Mouse (Mus musculus): ENCODE measurements around the gene Fdx1. TPM values are rescaled to one million over a fixed set of nuclear protein-coding genes. Genes with fewer than 3 reads are reported as not detected.

Fdx1 gene
- total and polyA plus RNA-seq, 3 experiments = 41.6 to 69.2 (median 51.1) TPM

- H3K36me3 ChIP-seq (replicated peaks in 1 of 2; ENCODE audit: control insufficient read depth in 1 of 2, insufficient read depth in 1 of 2, low read length in 1 of 2) = peaks cover 0 to 5% of the 10 kb centered on the region in 2 experiments
These were observed 36.7 kb downstream of the Fdx1 start for GRCm38 (mm10) chr9:51926629-51927028.

DNA sequence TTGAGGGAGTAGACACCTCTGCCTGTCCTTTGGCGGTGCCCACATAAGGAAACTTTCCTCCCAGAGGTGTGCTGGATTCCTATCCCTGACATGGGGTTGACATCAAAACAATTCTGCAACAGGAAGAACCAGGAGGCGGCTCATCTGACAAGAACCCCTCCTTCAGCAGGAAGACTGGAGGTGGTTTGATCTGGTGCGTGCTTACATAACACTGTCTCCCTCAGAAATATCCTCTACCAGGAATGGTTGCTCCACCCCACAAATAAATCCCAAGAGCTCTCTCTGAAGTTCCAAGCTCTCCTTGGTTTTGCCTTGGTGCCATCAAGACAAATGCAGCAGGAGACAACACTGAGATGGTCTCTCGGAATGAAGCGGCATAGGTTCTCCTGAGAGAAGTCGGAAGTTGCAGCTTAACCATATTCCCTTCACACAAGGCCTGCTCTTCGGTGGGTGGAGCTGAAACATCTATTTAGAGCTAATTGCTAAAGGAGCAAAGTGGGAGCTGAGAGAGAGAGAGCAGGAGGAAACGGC, 38.7 kb downstream of the Fdx1 start:
- DNase-seq (ENCODE audit: extremely low read depth) = no peak
- H3K36me3 ChIP-seq (replicated peaks in 1 of 2; ENCODE audit: control insufficient read depth in 1 of 2, insufficient read depth in 1 of 2, low read length in 1 of 2) = peaks cover 0 to 5% of the 10 kb centered on the region in 2 experiments
- no peaks in the 10 kb centered on the region for H3K79me2 ChIP-seq (replicated peaks; ENCODE audit: control insufficient read depth, extremely low read depth, insufficient read depth, poor library complexity, severe bottlenecking)
- H3K4me1 ChIP-seq (ENCODE audit: control insufficient read depth in 1 of 2, insufficient read depth in 2 of 2) = peaks cover 11 to 28% of the 10 kb centered on the region in 2 experiments
- no peak overlapping the region for H3K27ac ChIP-seq (ENCODE audit: insufficient read depth, low read depth)
- H3K4me2 ChIP-seq (ENCODE audit: insufficient read depth, low read depth, poor library complexity, severe bottlenecking) = no peak overlapping the region
- no peaks in the 10 kb centered on the region for H3K27me3 ChIP-seq (replicated peaks)
- dilution Hi-C loops (cut with MboI; ENCODE audit: extremely low pct_ligation_motif_present, extremely low pct_unique_long_range_greater_than_20kb, low sequenced_read_pairs) = no loop called here
- no peak overlapping the region for H3K4me3 ChIP-seq (replicated peaks in 1 of 3; ENCODE audit: low read depth in 2 of 3, low read length in 2 of 3, poor library complexity in 1 of 3)
- H3K9ac ChIP-seq (ENCODE audit: insufficient read depth, low read depth) = no peak overlapping the region
- H3K9me3 ChIP-seq (replicated peaks; ENCODE audit: low read length) = no peaks in the 10 kb centered on the region
- TF ChIP-seq PAX5 (IDR thresholded peaks at IDR 0.05; ENCODE audit: low read length) (no peak), POLR2A (IDR thresholded peaks at IDR 0.05; ENCODE audit: low read depth, low read length) (no peak), BHLHE40 (IDR thresholded peaks at IDR 0.05; ENCODE audit: low read depth, low read length) (no peak), POLR2AphosphoS2 (IDR thresholded peaks at IDR 0.05; ENCODE audit: low read depth, low read length) (no peak), IRF4 (IDR thresholded peaks at IDR 0.05; ENCODE audit: low read depth, low read length) (no peak), CHD1 (IDR thresholded peaks at IDR 0.05; ENCODE audit: low read depth, low read length) (no peak), NELFE (IDR thresholded peaks at IDR 0.05; ENCODE audit: low read depth, low read length) (no peak), SMC3 (IDR thresholded peaks at IDR 0.05; ENCODE audit: low read depth, low read length) (no peak), MAX (IDR thresholded peaks at IDR 0.05; ENCODE audit: low read length) (no peak), GABPA (IDR thresholded peaks at IDR 0.05; ENCODE audit: insufficient replicate concordance, low read depth, low read length) (no peak), RCOR1 (conservative IDR thresholded peaks at IDR 0.05; ENCODE audit: low read depth, low read length) (no peak), MAFK (IDR thresholded peaks at IDR 0.05; ENCODE audit: insufficient replicate concordance, low read length) (no peak), SIN3A (IDR thresholded peaks at IDR 0.05; ENCODE audit: low read length) (no peak), MYC (IDR thresholded peaks at IDR 0.05; ENCODE audit: low read depth, low read length) (no peak), MEF2A (IDR thresholded peaks at IDR 0.05; ENCODE audit: borderline replicate concordance, low read depth, low read length) (no peak)
- in situ Hi-C loops (cut with MboI; ENCODE audit: low pct_ligation_motif_present, low pct_unique_long_range_greater_than_20kb, low sequenced_read_pairs) = loop anchor here (25.0 kb wide), 3 partner anchors 137 to 762 kb away; partner anchors contain the start of genes 1810046K07Rik and Gm32742

More at GRCm38 (mm10) chr9:51926629-51927028, 36.7 kb downstream of the Fdx1 start:
- TF ChIP-seq JUN (IDR thresholded peaks at IDR 0.05; ENCODE audit: insufficient read depth, low read depth, low read length) (no peak), CHD2 (IDR thresholded peaks at IDR 0.05; ENCODE audit: low read length) (no peak), CHD1 (IDR thresholded peaks at IDR 0.05; ENCODE audit: low read depth, low read length) (no peak), EP300 (IDR thresholded peaks at IDR 0.05; ENCODE audit: low read length) (no peak), USF1 (IDR thresholded peaks at IDR 0.05; ENCODE audit: low read depth, low read length) (no peak), MXI1 (IDR thresholded peaks at IDR 0.05; ENCODE audit: low read depth, low read length) (no peak), NRF1 (IDR thresholded peaks at IDR 0.05; ENCODE audit: low read depth, low read length) (no peak), ETS1 (conservative IDR thresholded peaks at IDR 0.05; ENCODE audit: low read depth, low read length) (no peak), JUND (conservative IDR thresholded peaks at IDR 0.05; ENCODE audit: low read depth, low read length) (no peak), POLR2AphosphoS2 (IDR thresholded peaks at IDR 0.05; ENCODE audit: low read depth, low read length) (no peak)
- Histone ChIP-seq H3K27me3 (replicated peaks) (no peaks in the 10 kb centered on the region), H3K9me3 (replicated peaks; ENCODE audit: low read length) (no peaks in the 10 kb centered on the region), H3K27ac (ENCODE audit: insufficient read depth, low read depth) (no peak overlapping the region), H3K4me1 (ENCODE audit: control insufficient read depth in 1 of 2, insufficient read depth in 2 of 2) (peaks cover 23 to 45% of the 10 kb centered on the region in 2 experiments), H3K9ac (ENCODE audit: insufficient read depth, low read depth) (no peak overlapping the region), H3K4me2 (ENCODE audit: insufficient read depth, low read depth, poor library complexity, severe bottlenecking) (no peak overlapping the region), H3K79me2 (replicated peaks; ENCODE audit: control insufficient read depth, extremely low read depth, insufficient read depth, poor library complexity, severe bottlenecking) (no peaks in the 10 kb centered on the region), H3K4me3 (replicated peaks in 1 of 3; ENCODE audit: low read depth in 2 of 3, low read length in 2 of 3, poor library complexity in 1 of 3) (no peak overlapping the region)
- no peak for DNase-seq (ENCODE audit: extremely low read depth)
- in situ Hi-C loops (cut with MboI; ENCODE audit: low pct_ligation_motif_present, low pct_unique_long_range_greater_than_20kb, low sequenced_read_pairs) = no loop called here
- dilution Hi-C loops (cut with MboI; ENCODE audit: extremely low pct_ligation_motif_present, extremely low pct_unique_long_range_greater_than_20kb, low sequenced_read_pairs) = no loop called here

Measured in CH12.LX (cell line).